Mouse (Mus musculus) adrenal gland, postnatal 36 days (tissue): Measurements from ENCODE around the gene Polr3c. TPM values are rescaled to one million over a fixed set of nuclear protein-coding genes. Genes with fewer than 3 reads are reported as not detected.
"Not testable (repeated sequence)": the region's sequence is repeated elsewhere in the genome, so short reads cannot be mapped to it uniquely, and the experiment has no call there.

Source experiments
- DNase-seq, 2 experiments: peaks; one replicate each; pipeline ENCODE4 v3.0.0; 2021; ENCODE audit warnings: mixed read lengths in 1 of 2
- total RNA-seq, 2 experiments: library from RNA; stranded (reverse); gene quantifications; 2 replicates each; pipeline ENCODE4 v1.2.3; 2021

Polr3c gene
- total RNA-seq, 2 experiments from 2014 or later = 24.4 to 32.0 TPM

DNA sequence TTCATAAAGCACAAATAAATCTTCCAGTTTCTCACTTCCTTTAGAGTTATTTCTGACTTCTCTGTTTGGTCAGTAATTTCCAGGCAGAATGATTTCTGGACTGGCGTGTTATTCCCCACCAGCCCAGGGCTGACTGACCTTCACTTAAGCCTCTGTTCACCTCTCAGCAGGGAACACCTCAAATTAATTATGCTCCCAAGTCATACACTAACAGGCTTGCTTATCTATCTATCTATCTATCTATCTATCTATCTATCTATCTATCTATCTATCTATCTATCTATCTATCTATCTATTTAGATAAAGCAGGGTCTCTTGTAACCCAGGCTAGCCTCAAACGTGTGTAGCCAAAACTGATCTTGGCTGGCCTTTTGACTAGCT is 18.8 kb downstream of the Polr3c start:
- DNase-seq = no peak

DNA sequence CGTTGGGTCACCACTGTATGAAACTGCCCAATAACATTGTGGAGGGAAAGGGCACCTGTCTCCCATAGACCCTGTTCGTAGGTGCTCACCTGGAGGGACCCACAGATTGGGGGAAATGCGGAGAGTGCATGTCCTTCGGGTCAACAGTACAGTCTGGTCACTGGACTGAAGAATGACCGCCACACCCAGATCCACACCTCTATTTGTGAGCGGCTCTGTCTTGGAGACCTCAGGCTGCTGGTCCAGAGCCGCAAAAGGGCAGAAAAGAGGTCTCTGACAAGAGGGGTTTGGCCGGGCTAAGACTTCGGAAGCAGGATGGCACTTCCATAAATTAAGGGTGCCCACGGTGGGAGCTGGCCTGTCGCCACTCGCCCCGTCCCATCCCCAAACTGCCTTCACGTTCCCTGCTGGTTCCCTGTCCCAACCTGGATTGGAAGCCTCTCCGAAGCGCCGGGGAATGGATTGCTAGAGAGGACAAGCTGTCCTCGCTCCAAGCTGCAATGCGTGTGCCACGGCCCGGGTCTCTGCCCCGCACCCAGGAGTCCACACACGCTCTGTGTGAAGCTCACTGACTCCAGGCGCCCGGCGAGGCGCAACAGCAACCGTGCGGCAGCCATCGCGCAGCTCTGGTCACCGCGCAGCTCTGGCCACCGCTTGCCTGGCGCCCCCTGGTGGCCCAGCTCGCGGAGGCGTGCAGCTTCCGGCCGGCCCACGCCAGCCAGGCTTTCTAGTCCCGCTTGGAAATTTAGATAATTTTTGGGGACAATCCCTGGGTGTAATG is 19.3 kb downstream of the Polr3c start, which contains the start of gene Nudt17:
TSS of gene Nudt17 (minus strand) at position 660 of the 781 bp plus-strand sequence.
- DNase-seq = peak; percentile 88 to 94

DNA sequence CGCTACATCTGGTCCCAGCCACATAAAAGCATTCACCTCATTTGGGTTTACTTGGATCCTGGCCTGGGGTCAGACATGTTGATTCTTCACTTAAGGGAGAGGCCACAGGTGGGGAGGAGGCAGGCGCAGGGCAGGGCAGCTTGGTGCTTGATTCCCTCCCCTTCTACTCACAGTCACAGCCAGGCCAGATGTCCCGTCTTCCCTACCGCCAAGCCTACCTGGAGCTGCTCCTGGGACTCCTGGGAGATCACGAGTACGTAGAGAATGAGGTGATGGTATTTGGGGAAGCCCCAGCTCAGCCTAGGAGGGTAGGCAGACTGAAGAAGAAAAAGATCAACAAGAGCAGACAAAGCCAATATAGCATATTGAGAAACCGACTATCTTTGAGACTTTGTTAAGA is 20.4 kb downstream of the Polr3c start:
- no peak for DNase-seq

DNA sequence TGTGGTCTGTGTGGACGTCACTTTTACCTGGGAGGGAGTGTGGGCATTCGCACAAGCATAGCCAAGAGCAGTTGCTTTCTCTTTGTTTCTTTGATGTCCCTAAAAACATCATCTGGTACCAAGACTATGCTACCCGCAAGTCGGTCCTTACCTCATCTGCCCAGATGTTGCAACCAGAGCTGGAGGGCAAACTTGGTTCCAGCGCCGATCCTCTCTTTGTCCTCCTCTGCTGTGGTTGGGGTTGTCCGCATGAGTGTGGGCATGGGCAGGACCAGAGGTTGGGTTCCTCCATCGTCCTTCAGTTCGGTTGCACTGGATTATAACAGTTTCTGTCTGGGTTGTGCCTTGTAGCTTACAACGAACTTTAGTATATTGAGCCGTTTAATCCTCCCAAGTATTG is 21.2 kb downstream of the Polr3c start:
- no peak for DNase-seq

DNA sequence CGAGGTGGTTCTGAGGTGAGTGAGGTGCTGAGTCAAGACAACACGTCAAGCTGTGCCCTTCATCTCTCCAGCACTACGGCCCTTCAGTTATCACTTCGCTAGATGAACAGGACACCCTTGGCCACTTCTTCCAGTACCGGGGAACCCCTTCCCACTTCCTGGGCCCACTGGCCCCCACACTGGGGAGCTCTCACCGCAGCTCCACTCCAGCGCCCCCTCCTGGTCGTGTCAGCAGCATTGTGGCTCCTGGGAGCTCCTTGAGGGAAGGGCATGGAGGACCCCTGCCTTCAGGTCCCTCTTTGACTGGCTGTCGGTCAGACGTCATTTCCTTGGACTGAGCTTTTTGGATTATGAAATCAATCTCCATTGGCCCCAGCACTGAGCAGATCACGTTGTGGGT is 22.6 kb downstream of the Polr3c start:
- peak; percentile 37 to 47 for DNase-seq

DNA sequence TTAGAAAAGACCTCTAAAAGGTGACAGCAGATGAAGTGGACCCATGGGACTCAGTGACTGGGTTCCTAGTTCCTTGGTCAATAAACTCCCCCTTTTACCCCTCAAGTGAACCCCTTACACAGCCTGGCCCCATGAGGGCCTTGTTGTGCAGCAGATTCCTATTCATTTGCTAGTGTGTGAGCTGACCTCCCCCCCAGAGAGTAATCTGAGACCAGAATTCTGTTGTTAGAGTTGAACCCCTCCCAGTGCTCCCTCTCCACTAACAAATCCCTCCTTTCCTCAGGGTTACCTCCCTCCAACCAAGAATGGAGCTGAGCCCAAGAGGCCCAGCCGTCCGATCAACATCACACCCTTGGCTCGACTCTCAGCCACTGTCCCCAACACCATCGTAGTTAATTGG is 26.4 kb downstream of the Polr3c start:
- DNase-seq = no peak

DNA sequence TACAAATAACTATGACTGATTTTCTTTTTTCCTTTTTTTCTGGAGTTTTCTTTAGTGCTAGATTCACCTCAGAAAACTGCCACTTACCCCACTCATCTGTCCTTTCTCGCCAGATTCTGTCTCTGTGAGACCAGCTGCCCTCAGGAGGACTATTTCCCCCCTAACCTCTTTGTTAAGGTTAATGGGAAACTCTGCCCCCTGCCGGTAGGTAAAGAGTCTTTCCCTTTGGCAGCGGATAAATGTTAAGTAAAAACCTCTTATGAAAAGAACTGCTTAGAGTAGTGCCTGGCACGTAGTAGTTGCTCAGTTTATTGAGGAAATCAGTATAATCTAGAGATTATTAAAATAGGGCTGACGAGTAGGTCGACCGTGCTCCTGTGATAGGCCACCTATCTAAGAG is 27.1 kb downstream of the Polr3c start:
- peak in 1 of 2 experiments; percentile 54 for DNase-seq

DNA sequence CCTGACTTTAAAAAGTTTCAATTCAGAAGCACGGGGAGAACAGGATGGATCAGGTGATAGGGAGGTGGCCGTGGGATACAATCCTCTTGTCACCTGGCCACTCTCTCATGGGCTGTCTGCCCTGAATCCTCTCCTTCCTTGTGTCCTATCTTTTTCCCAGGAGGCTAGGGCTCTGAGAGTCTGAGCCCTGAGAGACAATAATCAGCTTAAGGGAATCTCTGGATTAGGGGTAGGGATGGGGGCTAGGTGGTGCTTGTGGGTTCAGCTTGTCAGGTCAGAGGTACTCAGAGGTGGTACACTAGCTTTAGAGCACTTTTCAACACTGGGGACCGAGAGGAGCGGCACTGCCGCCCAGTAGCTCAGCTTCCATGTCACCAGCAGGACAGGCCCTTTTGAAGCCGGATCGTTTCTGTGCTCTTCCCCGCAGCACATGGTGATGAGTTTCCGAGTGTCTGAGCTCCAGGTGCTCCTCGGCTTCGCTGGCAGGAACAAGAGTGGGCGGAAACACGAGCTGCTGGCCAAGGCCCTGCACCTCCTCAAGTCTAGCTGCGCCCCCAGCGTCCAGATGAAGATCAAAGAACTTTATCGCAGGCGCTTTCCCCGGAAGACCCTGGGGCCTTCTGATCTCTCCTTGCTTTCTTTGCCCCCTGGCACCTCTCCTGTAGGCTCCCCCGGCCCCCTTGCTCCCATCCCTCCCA is 28.3 kb downstream of the Polr3c start:
- no peak for DNase-seq

DNA sequence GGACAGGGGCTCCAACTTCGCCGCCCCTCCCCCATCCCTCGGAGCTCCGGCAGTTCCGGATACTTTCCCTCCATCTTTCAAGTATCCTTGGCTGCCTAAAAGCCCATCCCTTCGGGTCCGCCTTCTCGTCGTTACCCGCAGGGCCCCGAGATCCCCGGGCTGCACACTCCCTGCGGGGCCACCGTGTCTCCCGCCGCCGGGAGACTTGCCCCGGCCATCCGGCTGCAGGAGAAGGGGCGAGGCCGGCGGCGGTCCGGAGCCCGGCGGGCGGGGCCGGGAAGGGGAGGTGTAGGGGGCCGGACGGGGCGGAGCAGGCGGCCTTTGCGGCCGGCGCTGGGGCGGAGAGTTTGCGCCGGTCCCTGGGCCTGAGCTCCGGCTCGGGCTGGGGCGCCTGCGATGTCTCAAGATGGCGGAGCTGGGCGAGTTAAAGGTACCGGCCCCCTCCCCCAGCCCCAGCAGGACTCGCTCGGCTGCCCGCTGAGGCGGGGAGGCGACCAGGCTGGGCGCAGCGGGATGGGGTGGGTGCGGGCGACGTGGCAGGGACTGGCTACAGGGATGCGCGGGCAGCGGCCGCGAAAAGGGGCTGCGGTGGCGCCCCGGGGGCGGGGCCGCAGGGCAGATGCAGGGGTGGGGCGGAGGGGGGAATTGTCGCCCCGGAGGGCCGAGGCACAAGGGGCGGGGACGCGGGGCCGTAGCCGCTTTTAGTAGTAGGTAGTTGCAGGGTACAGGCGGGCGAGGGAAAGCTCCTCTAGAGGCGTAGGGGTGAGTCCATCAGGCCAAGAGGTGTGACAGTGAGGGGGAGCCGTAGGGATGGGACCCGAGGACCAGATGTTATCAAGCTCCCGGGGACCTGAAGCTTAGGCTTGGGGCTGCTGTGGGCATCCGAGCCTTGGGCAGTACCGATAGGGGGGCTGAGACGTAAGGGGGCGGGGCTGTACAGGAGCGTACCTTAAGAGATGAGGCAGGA is 30.4 kb downstream of the Polr3c start:
- peak; percentile 95 to 98 for DNase-seq

DNA sequence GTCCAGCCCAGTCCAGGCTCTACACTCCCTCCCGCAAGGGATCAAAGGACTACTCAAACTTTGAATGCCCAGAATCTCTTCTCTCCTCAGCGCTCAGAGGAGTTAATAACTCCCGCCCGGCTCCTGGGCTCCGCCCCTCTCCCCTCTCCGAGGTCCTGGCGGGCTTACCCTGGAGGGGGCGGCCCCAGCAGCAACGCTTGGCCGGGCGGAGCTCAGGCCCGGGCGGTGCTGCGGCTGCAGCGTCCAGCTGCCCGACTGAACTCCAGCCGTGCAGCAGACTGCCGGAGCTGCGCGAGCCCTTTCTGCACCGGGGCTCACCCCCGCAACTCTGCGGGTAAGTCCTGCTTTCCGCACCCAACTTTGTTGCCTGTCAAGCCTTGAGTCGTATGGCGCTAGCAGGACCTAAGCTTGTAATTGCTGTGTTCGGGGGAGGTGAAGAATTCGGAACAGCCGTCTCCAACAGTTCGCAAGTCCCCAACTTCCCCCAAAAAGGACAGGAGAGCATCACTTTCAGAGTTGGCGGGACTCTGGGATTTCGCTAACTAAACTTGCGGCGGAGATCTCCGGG is 31.1 kb downstream of the Polr3c start, which contains the start of gene Pias3:
TSS of gene Pias3 (plus strand) at position 187 of the 568 bp plus-strand sequence.
- DNase-seq = peak; percentile 92 to 95

DNA sequence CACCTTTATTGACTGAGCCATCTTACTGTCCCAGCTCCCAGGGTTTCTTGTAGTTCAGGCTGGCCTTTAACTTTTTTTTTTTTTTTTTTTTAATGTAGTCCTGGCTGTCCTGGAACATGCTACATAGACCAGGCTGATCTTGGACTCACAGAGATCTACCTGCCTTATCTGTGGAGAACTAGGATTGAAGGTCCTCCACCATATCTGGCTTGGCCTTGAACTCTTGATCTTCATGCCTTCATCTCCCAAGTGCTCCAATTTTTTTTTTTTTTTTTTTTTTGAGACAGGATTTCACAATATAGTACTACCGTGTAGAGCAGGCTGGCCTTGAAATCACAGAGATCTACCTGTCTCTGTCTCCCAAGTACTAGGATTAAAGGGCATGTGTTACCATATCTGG is 33.8 kb downstream of the Polr3c start:
- no peak for DNase-seq

DNA sequence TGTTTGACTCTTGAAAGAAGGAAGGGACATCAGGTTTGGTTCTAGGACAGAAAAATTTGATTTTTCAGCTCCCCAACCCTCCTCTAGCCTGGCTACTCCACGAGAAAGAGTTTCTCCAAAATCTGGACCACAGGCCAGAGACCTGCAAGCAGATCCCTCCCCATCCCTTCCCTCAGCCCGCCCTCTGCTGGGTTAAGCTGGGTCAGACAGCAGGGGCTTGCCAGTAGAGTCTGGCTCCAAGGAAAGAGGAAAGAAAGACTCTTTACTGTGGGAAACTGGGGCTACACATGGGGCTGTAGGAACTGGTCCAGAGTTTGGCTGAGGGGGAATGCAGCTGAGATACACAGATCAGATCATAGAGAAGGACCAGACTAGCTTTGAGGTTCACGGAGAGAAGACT is 34.9 kb downstream of the Polr3c start:
- peak in 1 of 2 experiments; percentile 29 for DNase-seq

DNA sequence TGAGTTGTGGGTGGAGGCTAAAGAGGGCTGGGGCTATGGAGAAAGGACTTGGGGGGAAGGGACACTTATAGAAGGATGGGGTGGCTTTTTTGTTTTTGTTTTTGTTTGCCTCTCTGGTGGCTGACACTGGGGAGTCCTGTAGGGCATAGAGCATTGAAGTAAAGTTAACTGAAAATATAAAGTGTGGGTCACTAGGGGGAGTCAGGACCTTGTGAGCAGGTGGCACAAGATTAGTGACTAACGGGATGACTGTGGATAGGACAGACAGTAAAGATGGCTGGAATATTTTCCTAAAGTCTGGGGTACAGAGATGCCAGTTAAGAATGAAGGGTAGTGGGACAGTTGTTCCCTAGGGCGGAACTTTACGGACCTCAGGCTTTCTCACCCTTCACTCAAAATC is 37.1 kb downstream of the Polr3c start:
- DNase-seq = no peak

DNA sequence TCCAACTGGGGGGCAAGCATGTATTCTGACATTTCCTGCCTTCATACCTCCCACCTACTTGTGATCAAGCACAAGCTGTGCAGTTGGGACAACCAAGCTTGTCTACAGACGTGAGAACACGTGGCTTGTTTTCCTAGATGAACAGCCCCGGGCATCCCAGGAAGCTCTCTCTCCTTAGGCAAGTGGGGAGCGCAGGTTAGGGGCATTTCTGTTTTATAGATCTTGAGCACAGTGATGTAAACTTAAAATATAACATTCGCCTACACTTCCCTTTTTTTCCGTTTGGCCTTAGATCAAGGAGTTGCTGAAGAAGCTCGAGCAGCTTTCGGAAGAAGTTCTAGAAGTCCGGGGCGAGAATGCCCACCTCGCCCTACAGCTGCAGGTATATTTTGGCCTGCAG is 38.6 kb downstream of the Polr3c start:
- DNase-seq = no peak

DNA sequence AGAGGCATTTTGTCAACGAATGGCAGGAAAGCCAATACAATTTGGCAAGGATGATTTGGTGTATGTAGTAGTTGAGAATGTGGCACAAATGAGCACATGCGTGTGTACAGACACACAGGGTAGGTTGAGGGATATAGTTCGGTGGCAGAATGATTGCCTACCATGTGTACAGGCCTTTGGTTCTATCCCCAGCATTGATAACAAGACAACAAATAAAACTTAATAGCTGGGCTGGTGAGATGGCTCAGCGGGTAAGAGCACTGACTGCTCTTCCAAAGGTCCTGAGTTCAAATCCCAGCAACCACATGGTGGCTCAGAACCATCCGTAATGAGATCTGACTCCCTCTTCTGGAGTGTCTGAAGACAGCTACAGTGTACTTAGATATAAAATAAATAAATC is 41.4 kb downstream of the Polr3c start:
- DNase-seq = not testable (repeated sequence)

DNA sequence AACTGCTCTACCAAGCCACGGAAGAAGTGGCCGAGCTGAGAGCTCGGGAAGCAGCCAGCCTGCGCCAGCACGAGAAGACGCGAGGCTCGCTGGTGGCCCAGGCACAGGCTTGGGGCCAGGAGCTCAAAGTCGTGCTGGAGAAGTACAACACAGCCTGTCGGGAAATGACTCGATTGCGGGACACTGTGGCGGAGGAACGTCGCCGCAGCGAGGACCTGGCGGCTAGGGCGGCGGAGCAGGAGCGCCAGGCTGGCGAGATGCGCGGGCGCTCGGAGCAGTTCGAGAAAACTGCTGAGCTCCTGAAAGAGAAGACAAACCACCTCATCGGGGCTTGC is 42.6 kb downstream of the Polr3c start:
- DNase-seq = peak; percentile 21 to 25

DNA sequence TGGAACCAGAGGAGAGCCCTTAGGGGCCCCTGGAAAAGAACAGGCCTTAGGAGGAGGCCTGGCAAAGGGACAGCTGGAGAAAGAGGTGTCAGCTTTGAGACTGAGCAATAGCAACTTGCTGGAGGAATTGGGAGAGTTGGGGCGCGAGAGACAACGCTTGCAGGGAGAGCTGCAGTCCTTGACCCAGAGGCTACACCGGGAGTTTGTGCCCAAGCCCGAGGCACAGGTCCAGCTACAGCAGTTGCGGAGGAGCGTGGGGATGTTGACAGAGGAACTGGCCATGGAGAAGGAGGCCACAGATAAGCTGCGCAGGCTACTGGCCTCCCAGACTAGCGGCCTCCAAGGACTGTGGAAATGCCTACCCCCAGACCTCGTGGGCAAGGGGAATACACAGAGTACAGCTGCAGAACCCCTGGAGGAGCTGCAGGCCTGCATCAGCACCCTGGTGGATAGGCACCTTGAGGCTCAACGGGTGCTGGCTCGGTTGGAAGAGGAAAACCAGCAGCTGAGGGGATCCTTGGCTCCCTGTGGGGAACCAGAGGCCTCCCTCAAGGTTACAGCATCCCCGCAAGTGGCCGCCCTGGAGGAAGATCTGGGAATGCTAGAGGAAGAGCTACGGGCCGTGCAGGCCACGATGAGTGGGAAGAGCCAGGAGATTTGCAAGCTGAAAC is 43.1 kb downstream of the Polr3c start:
- peak; percentile 48 to 75 for DNase-seq

DNA sequence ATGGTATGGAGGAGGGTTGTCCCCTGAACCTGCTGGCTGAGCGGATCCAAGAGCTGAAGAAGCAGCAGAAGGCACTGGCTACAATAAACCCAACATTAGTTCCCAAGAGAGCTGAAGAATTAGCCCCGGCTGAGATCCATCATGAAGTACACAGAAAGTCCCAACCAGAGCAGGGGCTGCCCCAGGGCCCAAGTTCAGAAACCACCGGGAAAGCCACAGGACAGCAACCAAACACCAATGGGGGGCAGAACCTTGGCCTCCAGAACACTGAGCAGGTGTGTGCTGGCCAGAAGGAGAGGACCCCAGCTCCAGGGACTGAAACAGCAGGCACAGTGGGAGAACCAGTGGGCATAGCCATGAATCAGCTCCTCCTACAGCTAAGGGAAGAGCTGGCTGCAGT is 43.9 kb downstream of the Polr3c start:
- no peak for DNase-seq

DNA sequence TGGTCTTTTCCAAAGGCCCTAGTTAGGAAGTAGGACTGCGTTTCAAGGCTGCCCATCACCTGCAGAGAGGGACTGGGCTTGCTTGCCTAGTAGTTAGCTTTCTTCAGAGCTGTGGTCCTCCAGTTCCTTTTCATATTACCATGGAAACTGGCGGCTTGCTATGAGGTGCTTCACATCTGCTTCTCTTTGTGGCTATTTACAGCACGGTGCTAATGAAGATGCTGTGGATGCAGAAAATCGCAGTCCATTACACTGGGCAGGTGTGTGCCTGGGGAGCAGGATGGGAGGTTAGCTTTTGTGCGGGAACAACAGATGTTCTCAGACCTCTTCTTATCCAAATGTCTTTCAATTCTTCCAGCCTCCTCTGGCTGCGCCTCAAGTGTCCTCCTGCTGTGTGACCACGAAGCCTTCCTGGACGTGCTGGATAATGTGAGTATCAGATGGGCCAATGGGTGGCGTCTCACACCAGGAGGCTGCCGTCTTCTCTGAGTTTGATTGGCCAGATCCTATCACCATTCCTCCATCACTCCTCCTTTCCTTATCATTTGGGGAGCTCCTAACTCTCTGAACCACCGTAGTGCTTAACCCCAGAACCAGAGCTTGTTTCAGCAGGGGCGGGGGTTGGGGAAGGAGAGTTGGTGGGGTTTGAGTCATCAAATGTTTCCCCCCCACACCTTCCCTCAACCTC is 47.0 kb downstream of the Polr3c start:
- no peak for DNase-seq

DNA sequence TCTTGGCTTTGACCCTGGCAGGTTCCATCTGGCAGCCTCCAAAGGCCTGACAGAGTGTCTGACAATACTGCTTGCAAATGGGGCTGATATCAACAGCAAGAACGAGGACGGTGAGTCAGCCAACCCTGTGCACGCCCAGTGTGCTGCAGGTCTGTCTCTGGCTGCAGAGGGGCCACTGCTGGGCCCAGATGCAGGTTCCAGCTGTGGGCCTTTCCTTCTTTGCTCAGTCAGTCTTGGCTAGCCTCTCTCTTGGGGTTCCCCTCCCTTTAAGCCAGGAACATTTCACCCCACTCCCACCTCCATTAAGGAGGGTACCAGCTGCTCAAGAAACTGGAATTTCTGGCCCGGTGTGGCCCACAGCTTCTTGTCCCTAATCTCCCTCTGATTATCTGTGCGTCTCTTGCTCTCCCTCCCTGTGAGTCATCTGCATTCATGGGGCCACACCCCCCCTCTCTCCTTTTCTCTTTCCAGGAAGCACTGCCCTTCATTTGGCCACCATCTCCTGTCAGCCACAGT is 48.2 kb downstream of the Polr3c start:
- peak; percentile 74 to 79 for DNase-seq

DNA sequence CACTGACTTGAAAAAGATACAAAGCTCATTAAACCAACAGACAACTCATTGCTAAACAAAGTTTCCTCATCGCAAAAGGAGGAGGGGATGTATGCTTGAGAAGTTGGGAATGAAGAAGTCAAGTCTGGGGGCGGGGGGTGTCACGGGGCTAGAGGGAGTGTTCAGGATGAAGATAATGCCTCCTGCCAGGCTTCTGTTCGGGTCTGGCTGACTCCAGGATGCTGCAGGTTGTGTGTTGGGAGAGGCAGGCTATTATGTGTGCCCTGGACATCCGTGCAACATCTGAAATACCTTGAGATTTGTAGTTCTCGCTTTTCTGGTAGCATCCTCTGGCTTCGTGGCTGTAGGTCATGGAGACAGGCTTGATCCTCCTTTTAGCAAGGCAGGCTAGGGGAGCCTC is 49.0 kb downstream of the Polr3c start:
- DNase-seq = no peak
